Mouse (Mus musculus) bone marrow, adult 2 months (tissue): Measurements from ENCODE around the gene Sox10.

Experiments
- CTCF ChIP-seq: fragments of 200-500 bp; IDR thresholded peaks from 2 replicates; pipeline ENCODE4 v1.5.1; 2011; ENCODE audit warnings: low read length, control low read depth; ENCODE audit not compliant: control insufficient read depth, insufficient read depth
- POLR2A ChIP-seq: fragments of 200-500 bp; IDR thresholded peaks from 2 replicates; pipeline ENCODE4 v1.6.1; 2011; ENCODE audit warnings: low read depth, mild to moderate bottlenecking, control low read depth, low read length, borderline replicate concordance; ENCODE audit not compliant: control insufficient read depth

DNA sequence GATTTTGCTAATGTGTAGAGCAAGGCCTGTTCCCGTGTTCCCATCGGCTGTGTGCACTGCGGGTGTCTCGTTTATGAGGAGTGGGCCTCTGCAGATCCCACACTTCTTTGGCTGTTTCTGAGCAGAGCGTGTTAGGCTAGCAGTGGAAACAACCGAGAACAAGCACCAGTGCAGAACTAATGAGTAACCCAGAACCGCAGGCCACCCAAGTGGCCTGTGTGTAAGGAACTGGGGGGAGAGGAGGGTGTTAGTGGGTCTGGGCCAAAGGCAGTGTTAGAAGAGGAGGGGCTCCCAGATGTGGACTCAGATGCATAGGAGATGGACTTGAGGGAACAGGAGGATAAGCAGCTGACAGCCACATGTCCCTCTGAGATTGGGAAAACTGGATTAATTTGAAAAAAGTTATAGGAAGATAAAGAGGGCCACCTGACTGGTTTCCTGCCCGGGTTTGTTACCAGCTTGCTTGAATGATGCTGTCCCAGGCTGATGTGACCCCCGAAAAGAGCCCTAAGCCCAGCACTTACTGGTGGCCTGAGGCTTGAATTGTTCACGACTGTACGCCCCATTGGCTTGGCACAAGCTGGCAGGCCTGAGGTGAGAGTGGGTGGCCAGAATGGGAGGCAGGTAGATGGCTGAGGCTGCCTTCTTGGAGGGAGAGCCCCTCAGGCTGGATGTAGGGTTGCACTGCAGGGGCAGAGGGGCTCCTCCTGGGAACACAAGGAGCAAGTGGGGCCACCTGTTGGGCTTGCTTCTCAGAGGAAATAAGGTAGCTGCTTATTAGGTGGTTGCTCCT lies 29.1 kb downstream of the Sox10 start:
- TF ChIP-seq POLR2A (no peak), CTCF (no peak)
